Mouse (Mus musculus): ENCODE data around the gene Tmem262. TPM values are rescaled to one million over a fixed set of nuclear protein-coding genes. Genes with fewer than 3 reads are reported as not detected.
A peak's percentile ranks its signal among the peaks of the same experiment; 100 is the strongest.

Tmem262 gene
- polyA plus RNA-seq, 1 experiment from 2014 or later, result not detected

Small RNA genes within 50 kb of the gene (microRNA-seq; reads per million reads assigned to microRNA genes)
- 1.8 reads per million, percentile 5 among the genes with 10 or more reads in this experiment for gene Mir6988

Other genes with a start within 250 kb of the Tmem262 start
- gene Frmd8, start 204.8 kb upstream of the Tmem262 start, polyA plus RNA-seq (2015; fragmentation: Nextera tagmentation; extraction: Ambion mirVana), result 21.1 and 23.3 TPM in 2 replicates
- 1.6 and 2.3 TPM in 2 replicates for gene Slc25a45, start 202.2 kb upstream of the Tmem262 start, polyA plus RNA-seq (2015; fragmentation: Nextera tagmentation; extraction: Ambion mirVana)
- 11.1 and 11.4 TPM in 2 replicates for gene Tigd3, start 185.9 kb upstream of the Tmem262 start, polyA plus RNA-seq (2015; fragmentation: Nextera tagmentation; extraction: Ambion mirVana)
- gene Dpf2, start 167.0 kb upstream of the Tmem262 start, polyA plus RNA-seq (2015; fragmentation: Nextera tagmentation; extraction: Ambion mirVana), result 117 and 135 TPM in 2 replicates
- gene Cdc42ep2, start 155.2 kb upstream of the Tmem262 start, polyA plus RNA-seq (2015; fragmentation: Nextera tagmentation; extraction: Ambion mirVana), result 11.8 and 13.5 TPM in 2 replicates
- 20.8 and 24.8 TPM in 2 replicates for gene Pola2, start 115.8 kb upstream of the Tmem262 start, polyA plus RNA-seq (2015; fragmentation: Nextera tagmentation; extraction: Ambion mirVana)
- not detected in 2 replicates for gene Slc22a20, start 93.9 kb upstream of the Tmem262 start, polyA plus RNA-seq (2015; fragmentation: Nextera tagmentation; extraction: Ambion mirVana)
- gene Capn1, start 64.1 kb upstream of the Tmem262 start, polyA plus RNA-seq (2015; fragmentation: Nextera tagmentation; extraction: Ambion mirVana), result 6.9 and 7.5 TPM in 2 replicates
- gene Syvn1, start 33.5 kb upstream of the Tmem262 start, polyA plus RNA-seq (2015; fragmentation: Nextera tagmentation; extraction: Ambion mirVana), result 36.2 and 37.0 TPM in 2 replicates
- gene Mrpl49, start 22.2 kb upstream of the Tmem262 start, polyA plus RNA-seq (2015; fragmentation: Nextera tagmentation; extraction: Ambion mirVana), result 65.5 and 68.2 TPM in 2 replicates
- 578 and 624 TPM in 2 replicates for gene Fau, start 22.2 kb upstream of the Tmem262 start, polyA plus RNA-seq (2015; fragmentation: Nextera tagmentation; extraction: Ambion mirVana)
- 28.1 and 33.7 TPM in 2 replicates for gene Znhit2, start 18.8 kb upstream of the Tmem262 start, polyA plus RNA-seq (2015; fragmentation: Nextera tagmentation; extraction: Ambion mirVana)
- 48.4 and 49.6 TPM in 2 replicates for gene Tm7sf2, start 11.7 kb upstream of the Tmem262 start, polyA plus RNA-seq (2015; fragmentation: Nextera tagmentation; extraction: Ambion mirVana)
- gene Vps51, start 2.8 kb upstream of the Tmem262 start, polyA plus RNA-seq (2015; fragmentation: Nextera tagmentation; extraction: Ambion mirVana), result 74.2 and 74.5 TPM in 2 replicates
- 1.7 and 1.9 TPM in 2 replicates for gene Gm28374, start 2.2 kb downstream of the Tmem262 start, polyA plus RNA-seq (2015; fragmentation: Nextera tagmentation; extraction: Ambion mirVana)
- gene Zfpl1, start 4.9 kb downstream of the Tmem262 start, polyA plus RNA-seq (2015; fragmentation: Nextera tagmentation; extraction: Ambion mirVana), result 73.2 and 85.7 TPM in 2 replicates
- gene Cdca5, start 5.0 kb downstream of the Tmem262 start, polyA plus RNA-seq (2015; fragmentation: Nextera tagmentation; extraction: Ambion mirVana), result 6.4 and 7.3 TPM in 2 replicates
- not detected in 2 replicates for gene AC131692.1, start 14.4 kb downstream of the Tmem262 start, polyA plus RNA-seq (2015; fragmentation: Nextera tagmentation; extraction: Ambion mirVana)
- 0.23 and 0.32 TPM in 2 replicates for gene Naaladl1, start 25.7 kb downstream of the Tmem262 start, polyA plus RNA-seq (2015; fragmentation: Nextera tagmentation; extraction: Ambion mirVana)
- gene Sac3d1, start 38.6 kb downstream of the Tmem262 start, polyA plus RNA-seq (2015; fragmentation: Nextera tagmentation; extraction: Ambion mirVana), result 44.7 and 46.9 TPM in 2 replicates
- gene Snx15, start 48.3 kb downstream of the Tmem262 start, polyA plus RNA-seq (2015; fragmentation: Nextera tagmentation; extraction: Ambion mirVana), result 51.6 and 56.8 TPM in 2 replicates
- not detected in 2 replicates for gene Batf2, start 61.0 kb downstream of the Tmem262 start, polyA plus RNA-seq (2015; fragmentation: Nextera tagmentation; extraction: Ambion mirVana)
- gene Arl2, start 61.5 kb downstream of the Tmem262 start, polyA plus RNA-seq (2015; fragmentation: Nextera tagmentation; extraction: Ambion mirVana), result 111 and 126 TPM in 2 replicates
- not detected in 2 replicates for gene Majin, start 104.4 kb downstream of the Tmem262 start, polyA plus RNA-seq (2015; fragmentation: Nextera tagmentation; extraction: Ambion mirVana)
- gene Gpha2, start 146.3 kb downstream of the Tmem262 start, polyA plus RNA-seq (2015; fragmentation: Nextera tagmentation; extraction: Ambion mirVana), result 0.72 TPM in 1 of 2 replicates, not detected in the other
- gene Ppp2r5b, start 155.8 kb downstream of the Tmem262 start, polyA plus RNA-seq (2015; fragmentation: Nextera tagmentation; extraction: Ambion mirVana), result 103 and 111 TPM in 2 replicates
- 11.6 and 11.8 TPM in 2 replicates for gene Atg2a, start 161.6 kb downstream of the Tmem262 start, polyA plus RNA-seq (2015; fragmentation: Nextera tagmentation; extraction: Ambion mirVana)
- gene Ehd1, start 196.7 kb downstream of the Tmem262 start, polyA plus RNA-seq (2015; fragmentation: Nextera tagmentation; extraction: Ambion mirVana), result 85.5 and 101 TPM in 2 replicates
- 0.26 and 0.57 TPM in 2 replicates for gene Cdc42bpg, start 226.4 kb downstream of the Tmem262 start, polyA plus RNA-seq (2015; fragmentation: Nextera tagmentation; extraction: Ambion mirVana)

Measured in neural tube, embryonic 13.5 days (tissue).